10 mouse cellular contexts compared by ENCODE assay signal in genomic region chr9:102107978-102108377, GRCm38 (mm10).
DNase-seq lines count a peak whose midpoint lies in the region; ATAC-seq and TF ChIP-seq lines count a peak whose summit lies in the region.
"Had no signal": no experiment of that assay in that cellular context is flagged by ENCODE, and none has a peak within 500 bp of the region (broad histone marks: within the 10 kb centered on the region; RNA-seq: fewer than 3 reads in every experiment).

No protein-coding gene starts in this region.

- H3K4me1 ChIP-seq in hindbrain, embryonic 16.5 days (ENCODE audit: control insufficient read depth, insufficient read depth, low read depth, low read length) = peaks cover 12% of the 10 kb centered on the region
- H3K4me1 ChIP-seq in hindbrain, embryonic 12.5 days = peaks cover 14% of the 10 kb centered on the region
- H3K4me1 ChIP-seq in cortical plate, adult 2 months (ENCODE audit: control insufficient read depth, insufficient read depth, low read length) = peaks cover 2% of the 10 kb centered on the region
- H3K4me1 ChIP-seq in midbrain, embryonic 14.5 days (ENCODE audit: control insufficient read depth, insufficient read depth, low read length) = peaks cover 21% of the 10 kb centered on the region
- H3K4me1 ChIP-seq: liver, embryonic 15.5 days had no signal

- H3K27me3 ChIP-seq in hindbrain, embryonic 16.5 days (replicated peaks; ENCODE audit: control insufficient read depth, insufficient read depth, low read length) = no peaks in the 10 kb centered on the region
- H3K27me3 ChIP-seq in hindbrain, embryonic 12.5 days = peaks cover 10% of the 10 kb centered on the region; the same call in 1 of the 2 replicates
- H3K27me3 ChIP-seq in midbrain, embryonic 14.5 days (ENCODE audit: control insufficient read depth, insufficient read depth, low read length) = no peaks in the 10 kb centered on the region
- H3K27me3 ChIP-seq: liver, embryonic 15.5 days had no signal

- no peak for TF ChIP-seq POLR2A in cortical plate, adult 2 months (IDR thresholded peaks at IDR 0.05; ENCODE audit: extremely low read depth, insufficient read depth, low read length)

- WGBS in hindbrain, embryonic 16.5 days = 44% methylated on average over 3 of the region's 3 CpGs
- 72% methylated on average over 3 of the region's 3 CpGs for WGBS in hindbrain, embryonic 12.5 days
- 57% methylated on average over 3 of the region's 3 CpGs for WGBS in midbrain, embryonic 14.5 days

- no peak overlapping the region; the same call in 1 of the 2 replicates for H3K27ac ChIP-seq in hindbrain, embryonic 16.5 days (ENCODE audit: low read depth, low read length)
- no peak overlapping the region for H3K27ac ChIP-seq in hindbrain, embryonic 12.5 days
- no peak overlapping the region for H3K27ac ChIP-seq in cortical plate, adult 2 months (ENCODE audit: insufficient read depth, low read length)
- H3K27ac ChIP-seq in midbrain, embryonic 14.5 days (replicated peaks; ENCODE audit: low read depth, low read length) = no peak overlapping the region
- H3K27ac ChIP-seq: liver, embryonic 15.5 days had no signal

- peak; percentile 36; the same call in 1 of the 2 replicates for TF ChIP-seq CTCF in cortical plate, adult 2 months (IDR thresholded peaks at IDR 0.05; ENCODE audit: extremely low read depth, insufficient read depth, low read length)

- no peaks in the 10 kb centered on the region for H3K9me3 ChIP-seq in hindbrain, embryonic 16.5 days (ENCODE audit: control insufficient read depth, low read length)
- no peaks in the 10 kb centered on the region for H3K9me3 ChIP-seq in hindbrain, embryonic 12.5 days (replicated peaks)
- no peaks in the 10 kb centered on the region for H3K9me3 ChIP-seq in midbrain, embryonic 14.5 days (ENCODE audit: control insufficient read depth, low read length)
- H3K9me3 ChIP-seq: liver, embryonic 15.5 days had no signal

- DNase-seq in layer of hippocampus, adult 8-10 months (ENCODE audit: low spot score in 2 of 2) = peak; percentile 21 to 35
- peak; percentile 50 for DNase-seq in midbrain, embryonic 14.5 days
- no peak for DNase-seq in neural tube, embryonic 10.5 days (ENCODE audit: extremely low spot score, low spot score)
- DNase-seq in kidney, postnatal 4 days = no peak

- no peak overlapping the region for H3K4me2 ChIP-seq in hindbrain, embryonic 16.5 days (ENCODE audit: low read length)
- no peak overlapping the region for H3K4me2 ChIP-seq in hindbrain, embryonic 12.5 days (replicated peaks)
- H3K4me2 ChIP-seq in midbrain, embryonic 14.5 days (ENCODE audit: low read length) = no peak overlapping the region
- H3K4me2 ChIP-seq: heart, embryonic 11.5 days; liver, embryonic 15.5 days had no signal

- no peak overlapping the region for H3K9ac ChIP-seq in hindbrain, embryonic 16.5 days (ENCODE audit: low read depth, low read length)
- no peak overlapping the region for H3K9ac ChIP-seq in hindbrain, embryonic 12.5 days
- H3K9ac ChIP-seq in midbrain, embryonic 14.5 days (replicated peaks; ENCODE audit: low read length) = no peak overlapping the region
- H3K9ac ChIP-seq: liver, embryonic 15.5 days had no signal

- no peak overlapping the region for H3K4me3 ChIP-seq in hindbrain, embryonic 16.5 days (ENCODE audit: low read length)
- H3K4me3 ChIP-seq in hindbrain, embryonic 12.5 days = no peak overlapping the region
- no peak overlapping the region for H3K4me3 ChIP-seq in cortical plate, adult 2 months (ENCODE audit: insufficient read depth, low read length)
- no peak overlapping the region for H3K4me3 ChIP-seq in midbrain, embryonic 14.5 days (replicated peaks; ENCODE audit: low read depth, low read length)
- H3K4me3 ChIP-seq: liver, embryonic 15.5 days had no signal

- ATAC-seq in hindbrain, embryonic 16.5 days = peak; percentile 31; the same call in 1 of the 2 replicates
- no peak for ATAC-seq in hindbrain, embryonic 12.5 days (ENCODE audit: low FRiP score)
- no peak for ATAC-seq in midbrain, embryonic 14.5 days (ENCODE audit: low FRiP score, low TSS enrichment)
- ATAC-seq in granulocyte monocyte progenitor cell, adult 5-6 weeks (replicated peaks; ENCODE audit: poor library complexity, severe bottlenecking) = no peak

- no peaks in the 10 kb centered on the region for H3K36me3 ChIP-seq in hindbrain, embryonic 16.5 days (ENCODE audit: control insufficient read depth, insufficient read depth, low read length)
- no peaks in the 10 kb centered on the region for H3K36me3 ChIP-seq in hindbrain, embryonic 12.5 days
- no peaks in the 10 kb centered on the region for H3K36me3 ChIP-seq in midbrain, embryonic 14.5 days (ENCODE audit: control insufficient read depth, insufficient read depth, low read length)
- H3K36me3 ChIP-seq: liver, embryonic 15.5 days had no signal

Comparison
In these comparisons a context has a peak if more than half of its experiments do, and no peak if none do; other contexts are left out.
1. DNase-seq: peak in layer of hippocampus, adult 8-10 months (2 of 2) and midbrain, embryonic 14.5 days (single experiment); none in neural tube, embryonic 10.5 days (single experiment) and kidney, postnatal 4 days (0 of 2).